Mouse (Mus musculus): ENCODE measurements at regions not wholly inside any gene's neighbourhood (a gene's known extent, or its start where the extent isn't known, plus 50 kb on each side); places are given as distances from the start of the nearest gene placed in this dataset.

DNA sequence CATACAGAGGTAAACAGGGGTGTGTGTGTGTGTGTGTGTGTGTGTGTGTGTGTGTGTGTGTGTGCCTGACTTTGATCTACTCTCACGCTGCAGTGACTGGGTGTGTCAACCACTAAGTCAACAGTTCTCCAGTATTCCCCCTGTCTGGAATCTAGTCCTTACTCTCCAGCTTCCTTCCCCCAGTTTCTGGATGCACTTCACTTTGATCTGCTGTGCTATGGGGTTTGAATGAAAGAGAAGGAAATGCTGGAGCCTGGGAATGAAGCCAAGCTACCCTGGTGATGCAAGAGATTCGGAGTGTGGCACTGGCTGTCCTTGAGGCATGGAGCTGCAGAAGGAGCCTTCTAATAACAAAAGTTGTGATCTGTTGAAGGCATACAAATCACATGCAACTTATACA lies 97.1 kb upstream of the Foxq1 start:
- TF ChIP-seq E2F4 (IDR thresholded peaks at IDR 0.05; ENCODE audit: insufficient read depth), result no peak
- TF ChIP-seq POLR2A (IDR thresholded peaks at IDR 0.05; ENCODE audit: insufficient read length, low read depth), result no peak
- TF ChIP-seq MYOD1 (IDR thresholded peaks at IDR 0.05; ENCODE audit: control insufficient read depth in 1 of 3, insufficient read length in 2 of 3, low read depth in 2 of 3), result no peak
- TF ChIP-seq POLR2AphosphoS2 (IDR thresholded peaks at IDR 0.05; ENCODE audit: insufficient read length, low read depth), result no peak

Data from myocyte (in vitro differentiated cells).